Mouse (Mus musculus) monocyte, adult 2 months (primary cell): ENCODE measurements around the gene Npas3.

Experiments
- DNase-seq, 2 experiments: peaks; one replicate each; pipeline ENCODE4 v3.0.0; 2022; ENCODE audit warnings: low spot score in 2 of 2, low read depth in 1 of 2

Gene Npas3

GRCm38 (mm10) chr12:53581181-53581580 lies 332.7 kb downstream of the Npas3 start:
- no peak for DNase-seq

DNA sequence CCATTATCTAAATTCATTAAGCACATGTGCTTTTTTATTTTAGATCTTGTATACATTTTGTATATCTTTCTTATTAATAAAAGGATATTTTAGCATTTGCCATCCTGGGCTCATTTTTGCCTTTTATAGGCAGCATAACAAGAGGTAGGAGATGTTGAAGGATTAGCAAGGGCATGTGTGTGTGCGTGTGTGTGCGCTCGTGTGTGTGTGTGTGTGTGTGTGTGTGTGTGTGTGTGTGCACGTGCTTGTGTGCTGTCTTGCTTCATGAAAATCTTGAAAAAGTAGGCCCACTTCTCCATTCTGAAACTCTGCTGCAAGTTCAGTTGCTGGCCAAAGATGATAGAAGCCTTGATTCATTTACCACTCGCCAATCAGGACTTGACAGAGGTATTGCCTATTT lies 338.8 kb downstream of the Npas3 start:
- no peak for DNase-seq

DNA sequence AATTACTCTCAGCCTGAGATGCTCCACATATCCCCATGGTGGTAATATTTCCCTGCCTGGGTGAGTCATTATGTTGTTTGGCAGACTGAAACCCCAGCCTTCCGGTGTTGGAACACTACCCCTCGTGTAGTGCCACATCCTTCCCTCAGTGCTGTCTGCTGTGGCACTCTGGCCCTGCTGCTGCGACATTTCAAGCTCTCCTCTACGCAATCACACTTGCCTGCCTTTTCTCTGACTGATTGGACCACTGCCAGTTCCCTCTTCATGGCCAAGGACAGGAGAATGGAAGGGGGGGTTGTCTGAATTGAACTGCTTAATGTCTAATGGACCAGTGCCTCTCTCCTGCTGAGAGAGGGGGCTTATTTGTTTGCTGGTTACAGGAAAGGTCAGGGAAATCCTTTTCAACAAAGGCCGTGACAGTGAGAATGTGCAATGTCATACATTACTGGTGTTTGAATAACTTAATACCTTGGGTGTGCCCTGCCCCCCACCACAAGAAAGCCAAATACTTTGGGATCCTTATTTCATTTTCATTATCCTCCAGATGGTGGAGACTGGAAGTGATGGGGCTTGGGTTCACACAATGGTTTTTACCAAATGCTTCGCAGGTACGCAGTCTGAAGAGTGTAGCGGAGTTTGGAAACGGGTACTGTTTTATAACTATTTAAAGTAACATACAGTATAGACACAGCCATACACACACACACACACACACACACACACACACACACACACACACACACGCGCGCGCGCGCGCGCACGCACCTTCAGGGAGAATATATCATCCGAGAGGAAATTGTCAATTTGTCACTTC lies 339.4 kb downstream of the Npas3 start:
- no peak for DNase-seq

- no peak for DNase-seq
Observed at GRCm38 (mm10) chr12:53589446-53589961, 341.0 kb downstream of the Npas3 start.

DNA sequence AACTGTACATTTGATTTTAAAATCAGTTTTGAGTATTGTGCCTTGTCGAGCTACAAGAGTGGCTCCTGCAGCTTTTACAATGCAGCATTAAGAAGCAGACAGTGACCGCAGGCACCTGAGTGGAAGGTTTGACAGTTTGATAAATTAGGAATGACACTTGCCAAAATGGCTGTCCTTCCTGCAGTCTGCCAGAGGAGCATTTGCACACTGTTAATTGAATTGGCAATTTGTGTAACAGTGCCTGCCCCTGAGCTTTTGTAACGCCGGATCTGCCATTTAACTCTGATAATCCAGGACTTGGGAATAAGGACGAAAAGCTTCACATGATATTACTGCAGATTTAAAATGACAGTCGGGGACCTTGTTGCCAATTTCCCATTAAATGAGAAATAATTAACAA lies 357.2 kb downstream of the Npas3 start:
- DNase-seq, result no peak

DNA sequence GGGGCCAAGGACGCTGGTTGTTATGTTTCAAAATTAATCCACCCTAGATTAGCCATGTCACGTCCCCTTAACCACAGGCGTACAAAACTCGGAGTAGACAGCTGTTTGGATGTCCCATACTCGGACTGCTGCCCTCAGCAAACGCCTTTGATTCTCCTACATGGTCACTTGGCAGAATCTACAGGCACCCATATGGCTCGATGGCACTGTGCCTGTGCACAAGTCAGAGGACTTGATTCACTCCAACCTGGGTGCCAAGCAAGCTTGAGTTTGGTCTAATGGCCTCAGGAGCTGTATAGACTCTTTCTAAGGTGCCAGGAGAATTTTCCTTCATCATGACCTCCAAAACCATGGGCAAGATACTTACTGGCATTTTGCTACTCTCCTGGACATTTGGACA lies 363.6 kb downstream of the Npas3 start:
- no peak for DNase-seq

- no peak for DNase-seq
Observed at GRCm38 (mm10) chr12:53621271-53621670, 372.8 kb downstream of the Npas3 start.

GRCm38 (mm10) chr12:53623793-53624192 lies 375.3 kb downstream of the Npas3 start:
- DNase-seq, result no peak

DNA sequence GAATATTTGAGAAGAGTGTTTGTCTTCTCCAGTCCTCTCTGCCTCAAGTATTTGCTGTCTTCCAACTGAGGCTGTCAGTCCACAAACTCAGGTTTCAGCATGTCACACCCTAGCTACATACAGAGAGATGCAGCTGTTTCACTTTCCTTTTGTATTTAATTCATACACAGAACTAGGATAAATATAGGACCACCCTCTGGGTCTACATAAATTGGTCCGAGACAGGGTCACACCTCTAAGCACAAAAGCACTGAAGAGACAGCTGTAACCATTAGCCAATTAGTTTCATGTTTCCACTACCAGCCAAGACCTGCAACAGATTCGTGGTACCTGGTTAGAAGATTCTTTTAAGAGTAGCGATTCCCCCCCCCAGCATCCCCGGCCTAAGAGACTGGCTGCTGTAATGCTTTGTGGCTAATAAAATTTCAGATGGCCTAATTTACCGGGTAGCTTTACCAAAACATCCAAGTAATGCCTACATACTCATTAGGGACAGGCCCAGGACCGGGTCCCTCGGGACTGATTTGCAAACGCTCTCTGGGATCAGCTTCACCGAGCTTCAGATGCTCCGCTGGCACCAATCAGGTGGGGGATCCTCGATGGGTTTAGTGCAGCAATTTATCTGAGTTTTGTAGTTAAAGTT lies 376.0 kb downstream of the Npas3 start:
- no peak for DNase-seq

DNA sequence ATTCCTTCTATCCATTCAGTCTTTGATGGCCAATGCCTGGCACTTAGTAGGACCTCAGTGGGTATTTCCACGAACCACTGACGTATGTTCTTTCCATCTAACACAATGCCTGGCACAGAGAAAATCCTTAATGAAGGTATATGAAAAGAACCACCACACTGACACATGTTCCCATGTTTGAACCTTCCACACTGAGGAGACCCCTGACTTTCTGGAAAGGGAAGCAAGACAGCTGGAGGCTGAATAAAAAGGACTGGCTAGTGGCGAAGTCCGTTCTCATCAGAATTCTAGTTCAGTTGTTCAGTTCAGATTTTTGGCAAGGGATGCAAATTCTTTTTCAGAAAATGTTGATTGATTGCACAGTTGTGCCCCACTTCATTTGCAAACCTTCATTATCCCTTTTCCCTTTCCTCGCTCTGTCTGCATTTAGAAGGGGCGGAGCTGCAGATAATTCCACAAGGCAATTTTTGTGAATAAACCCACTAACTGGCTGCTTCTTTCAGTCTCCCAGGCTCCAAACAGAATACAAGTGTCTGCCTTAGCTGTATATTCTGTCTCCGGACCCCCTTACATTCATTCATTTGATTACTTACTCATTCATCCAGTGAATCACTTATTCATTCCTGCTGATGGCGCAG lies 381.1 kb downstream of the Npas3 start:
- DNase-seq, result no peak

DNA sequence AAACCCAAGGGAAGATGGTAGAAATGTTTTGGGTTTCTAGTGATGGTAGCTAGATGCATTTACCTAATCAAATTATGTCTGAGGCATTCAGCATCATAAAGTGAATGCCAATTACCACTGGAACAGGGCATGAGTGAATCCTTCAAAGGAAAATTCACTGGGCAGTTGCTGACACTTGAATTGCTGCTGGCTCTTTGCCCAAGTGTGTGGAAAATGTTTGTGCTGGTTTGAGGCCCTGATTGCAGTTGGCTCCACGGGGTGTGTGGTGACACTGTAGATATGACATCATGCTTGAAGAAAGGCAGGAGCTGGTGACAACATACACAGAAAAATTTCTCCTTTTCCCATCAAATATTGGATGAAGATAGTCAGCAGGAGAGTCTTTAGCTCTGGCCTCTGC lies 382.1 kb downstream of the Npas3 start:
- DNase-seq, result no peak

GRCm38 (mm10) chr12:53631315-53632106 lies 383.0 kb downstream of the Npas3 start:
- no peak for DNase-seq

- no peak for DNase-seq
Observed at GRCm38 (mm10) chr12:53638571-53638970, 390.1 kb downstream of the Npas3 start.

GRCm38 (mm10) chr12:53647282-53647681 lies 398.8 kb downstream of the Npas3 start:
- no peak for DNase-seq

DNA sequence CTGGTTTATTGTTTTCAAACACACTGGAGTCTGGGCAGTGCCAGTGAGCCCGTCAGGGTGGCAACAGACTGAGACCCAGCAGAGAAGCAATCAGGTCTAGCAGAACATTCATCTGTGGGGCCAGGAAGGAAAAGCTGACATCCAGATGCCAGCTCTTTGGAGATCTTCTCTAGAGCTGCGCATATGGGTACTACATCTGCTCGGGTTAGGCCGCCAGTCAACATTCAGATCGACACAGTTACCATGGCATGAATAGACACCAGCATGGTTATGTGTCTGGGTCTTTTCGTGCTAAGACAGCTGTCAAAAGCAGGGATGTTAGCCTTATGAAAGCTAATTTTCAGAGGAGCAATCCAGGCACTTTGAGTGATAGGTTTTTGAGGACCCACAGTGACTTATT lies 407.8 kb downstream of the Npas3 start:
- no peak for DNase-seq

GRCm38 (mm10) chr12:53664084-53664483 lies 415.6 kb downstream of the Npas3 start:
- DNase-seq, result no peak

GRCm38 (mm10) chr12:53671846-53672245 lies 423.4 kb downstream of the Npas3 start:
- no peak for DNase-seq

DNA sequence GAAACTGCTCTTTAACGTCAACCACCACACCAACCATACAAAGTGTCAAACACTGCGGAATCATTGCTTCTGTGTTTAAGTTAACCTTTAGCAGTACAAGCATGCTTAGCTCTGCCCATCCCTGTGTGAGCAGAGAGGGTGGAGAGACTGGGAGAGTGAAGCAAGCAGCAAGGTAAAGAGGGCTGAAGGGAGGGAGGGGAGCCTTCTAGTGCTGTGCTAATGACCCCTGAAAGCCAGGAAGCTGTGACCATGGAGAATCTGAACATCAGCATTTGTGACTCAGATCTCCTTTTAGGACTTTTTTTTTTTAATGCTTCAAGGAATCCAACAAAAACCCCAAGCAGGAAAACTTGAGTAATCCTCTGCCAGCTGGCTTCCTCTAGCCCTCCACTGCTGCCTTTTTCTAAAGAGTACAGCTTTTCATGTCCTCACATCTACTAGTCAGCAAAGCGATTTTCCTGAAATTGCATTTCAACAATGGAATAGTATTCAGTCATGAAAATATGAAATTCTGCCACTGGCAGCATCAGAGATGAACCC lies 428.7 kb downstream of the Npas3 start:
- DNase-seq, result no peak

DNA sequence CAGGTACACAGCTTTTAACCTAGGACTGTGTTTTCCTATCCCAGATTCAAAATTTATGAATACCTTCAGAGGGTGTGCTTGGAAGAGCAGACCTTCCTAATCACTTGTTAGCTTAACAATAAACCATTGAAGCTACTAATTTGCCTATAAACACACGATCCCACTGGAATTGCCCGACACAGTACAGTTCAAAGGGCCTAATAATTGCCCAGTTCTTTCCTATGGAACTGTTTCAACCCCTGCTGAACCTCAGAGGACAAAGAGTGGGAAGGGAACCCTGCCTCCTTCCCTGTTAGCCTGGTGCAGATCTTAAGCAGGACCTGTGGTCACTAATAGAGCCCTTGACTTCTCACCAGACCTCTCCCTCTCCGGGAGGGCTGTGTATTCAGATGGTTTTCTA lies 429.7 kb downstream of the Npas3 start:
- no peak for DNase-seq

GRCm38 (mm10) chr12:53679161-53679560 lies 430.7 kb downstream of the Npas3 start:
- DNase-seq, result no peak

GRCm38 (mm10) chr12:53680501-53680900 lies 432.0 kb downstream of the Npas3 start:
- DNase-seq, result no peak
